Mouse (Mus musculus): ENCODE results near the gene Iyd.

GRCm38 (mm10) chr10:3556538-3556937 is 16.5 kb downstream of the Iyd start:
- TF ChIP-seq POLR2A (IDR thresholded peaks at IDR 0.05; ENCODE audit: control insufficient read depth, extremely low read depth, insufficient read depth, low read length, poor library complexity) (no peak), CTCF (IDR thresholded peaks at IDR 0.05; ENCODE audit: borderline replicate concordance, control insufficient read depth, extremely low read depth, insufficient read depth, low read length, poor library complexity) (no peak)
